Mouse (Mus musculus) small intestine, adult 2 months (tissue): ENCODE results near the gene Styxl1. TPM values are rescaled to one million over a fixed set of nuclear protein-coding genes. Genes with fewer than 3 reads are reported as not detected.

Experiments
- H3K27ac ChIP-seq: fragments of 200-500 bp; 2 replicates; pipeline ENCODE4 v1.5.1; 2012; ENCODE audit warnings: low read depth, low read length, control low read depth, inconsistent platforms; ENCODE audit not compliant: insufficient read depth
- H3K27me3 ChIP-seq: fragments of 200-500 bp; 2 replicates; pipeline ENCODE4 v1.6.1; 2012; ENCODE audit warnings: mild to moderate bottlenecking, moderate library complexity, low read length, inconsistent platforms; ENCODE audit not compliant: control insufficient read depth, insufficient read depth
- H3K36me3 ChIP-seq: fragments of 200-500 bp; 2 replicates; pipeline ENCODE4 v1.6.1; 2012; ENCODE audit warnings: mild to moderate bottlenecking, low read length, control low read depth, inconsistent platforms; ENCODE audit not compliant: control insufficient read depth, insufficient read depth
- H3K4me1 ChIP-seq: fragments of 200-500 bp; 2 replicates; pipeline ENCODE4 v1.6.1; 2012; ENCODE audit warnings: low read length, inconsistent platforms, mixed read lengths; ENCODE audit not compliant: control insufficient read depth, insufficient read depth, insufficient read length
- H3K4me3 ChIP-seq: fragments of 200-500 bp; 2 replicates; pipeline ENCODE4 v1.5.1; 2012; ENCODE audit warnings: low read depth, mild to moderate bottlenecking, control low read depth, inconsistent platforms, low read length, moderate library complexity
- CTCF ChIP-seq: fragments of 200-500 bp; IDR thresholded peaks from 2 replicates; pipeline ENCODE4 v1.5.1; 2012; ENCODE audit warnings: low read depth, mild to moderate bottlenecking, control low read depth, inconsistent platforms, low read length, moderate library complexity, mixed read lengths; ENCODE audit not compliant: insufficient replicate concordance, insufficient read length; ENCODE audit errors: extremely low read depth
- POLR2A ChIP-seq: fragments of 200-500 bp; IDR thresholded peaks from 2 replicates; pipeline ENCODE4 v1.6.1; 2012; ENCODE audit warnings: low read depth, mild to moderate bottlenecking, control low read depth, inconsistent platforms, low read length, moderate library complexity
- WGBS: fragments of 180-500 bp; shearing (Covaris S2); methylation state at CpG from one replicate; pipeline ENCODE4 v1.1.7; 2018; 5-methylcytosine and 5-hydroxymethylcytosine counted together
- polyA plus RNA-seq: library from polyadenylated mRNA; depleted of rRNA; stranded (reverse); fragments of >200 nt; gene quantifications from 2 replicates; pipeline ENCODE4 v1.2.3, GENCODE M21; 2012

Styxl1 gene
- polyA plus RNA-seq, 1 experiment, result 0.19 TPM

- 42% methylated on average over 2 of the region's 2 CpGs for WGBS
- TF ChIP-seq POLR2A (no peak), CTCF (no peak)
Measured at GRCm38 (mm10) chr5:135726641-135727346, 51.4 kb downstream of the Styxl1 start.

GRCm38 (mm10) chr5:135725991-135726390 lies 52.2 kb downstream of the Styxl1 start:
- Histone ChIP-seq H3K36me3 (peaks cover 22% of the 10 kb centered on the region), H3K27ac (peak overlapping the region; percentile 33; the same call in 1 of the 2 replicates), H3K4me1 (peaks cover 26% of the 10 kb centered on the region), H3K4me3 (0 out of 2 replicates have a peak overlapping the region, but pooled peaks have one; percentile 5), H3K27me3 (no peaks in the 10 kb centered on the region)
- 84% methylated on average over 6 of the region's 6 CpGs for WGBS
- no peak for TF ChIP-seq POLR2A
- TF ChIP-seq CTCF, result no peak

More at GRCm38 (mm10) chr5:135726641-135727346, 51.4 kb downstream of the Styxl1 start:
- H3K4me1 ChIP-seq, result peaks cover 26% of the 10 kb centered on the region
- no peaks in the 10 kb centered on the region for H3K27me3 ChIP-seq
- H3K27ac ChIP-seq, result peak overlapping the region; percentile 33
- H3K36me3 ChIP-seq, result peaks cover 30% of the 10 kb centered on the region
- no peak overlapping the region for H3K4me3 ChIP-seq

- Histone ChIP-seq H3K27me3 (no peaks in the 10 kb centered on the region), H3K4me3 (0 out of 2 replicates have a peak overlapping the region, but pooled peaks have one; percentile 5), H3K4me1 (peaks cover 26% of the 10 kb centered on the region), H3K36me3 (peaks cover 17% of the 10 kb centered on the region), H3K27ac (peak overlapping the region; percentile 39; the same call in 1 of the 2 replicates)
- whole genome bisulfite sequencing, result 74% methylated on average over 8 of the region's 8 CpGs
- TF ChIP-seq POLR2A (no peak), CTCF (no peak)
Measured at GRCm38 (mm10) chr5:135725391-135725841, 52.8 kb downstream of the Styxl1 start.

GRCm38 (mm10) chr5:135724536-135725322 lies 53.5 kb downstream of the Styxl1 start:
- TF ChIP-seq CTCF (no peak), POLR2A (no peak)
- H3K4me3 ChIP-seq, result no peak overlapping the region
- peaks cover 10% of the 10 kb centered on the region for H3K36me3 ChIP-seq
- 82% methylated on average over 9 of the region's 9 CpGs for WGBS
- peaks cover 26% of the 10 kb centered on the region for H3K4me1 ChIP-seq
- H3K27ac ChIP-seq, result peak overlapping the region; percentile 39; the same call in 1 of the 2 replicates
- no peaks in the 10 kb centered on the region for H3K27me3 ChIP-seq

GRCm38 (mm10) chr5:135723165-135723751 lies 54.9 kb downstream of the Styxl1 start:
- H3K4me1 ChIP-seq, result peaks cover 26% of the 10 kb centered on the region
- no peak for TF ChIP-seq CTCF
- H3K4me3 ChIP-seq, result no peak overlapping the region
- H3K27ac ChIP-seq, result no peak overlapping the region
- peaks cover 11% of the 10 kb centered on the region; the same call in 1 of the 2 replicates for H3K36me3 ChIP-seq
- no peaks in the 10 kb centered on the region for H3K27me3 ChIP-seq
- WGBS, result 38% methylated on average over 3 of the region's 3 CpGs

GRCm38 (mm10) chr5:135722121-135722520 lies 56.1 kb downstream of the Styxl1 start:
- no peak for TF ChIP-seq CTCF
- TF ChIP-seq POLR2A, result no peak
- peaks cover 22% of the 10 kb centered on the region for H3K4me1 ChIP-seq
- peaks cover 19% of the 10 kb centered on the region for H3K36me3 ChIP-seq
- WGBS, result 63% methylated on average over 11 of the region's 11 CpGs
- no peak overlapping the region for H3K27ac ChIP-seq
- no peak overlapping the region for H3K4me3 ChIP-seq
- H3K27me3 ChIP-seq, result no peaks in the 10 kb centered on the region

- H3K27me3 ChIP-seq, result no peaks in the 10 kb centered on the region
- H3K4me3 ChIP-seq, result no peak overlapping the region
- no peak overlapping the region for H3K27ac ChIP-seq
- WGBS, result 93% methylated on average over 8 of the region's 8 CpGs
- peaks cover 29% of the 10 kb centered on the region for H3K36me3 ChIP-seq
- no peak for TF ChIP-seq CTCF
- TF ChIP-seq POLR2A, result no peak
- H3K4me1 ChIP-seq, result peaks cover 14% of the 10 kb centered on the region
Measured at GRCm38 (mm10) chr5:135721076-135721475, 57.1 kb downstream of the Styxl1 start.
